21 mouse cellular contexts compared by ENCODE assay signal in genomic region chr5:53543399-53543798, GRCm38 (mm10).
DNase-seq lines count a peak whose midpoint lies in the region; ATAC-seq lines count a peak whose summit lies in the region.
"Had no signal": no experiment of that assay in that cellular context is flagged by ENCODE, and none has a peak within 500 bp of the region (broad histone marks: within the 10 kb centered on the region; RNA-seq: fewer than 3 reads in every experiment).

No protein-coding gene starts in this region.

- no peaks in the 10 kb centered on the region for H3K9me3 ChIP-seq in intestine, embryonic 15.5 days
- H3K9me3 ChIP-seq: embryonic facial prominence, embryonic 15.5 days; forebrain, embryonic 12.5 days had no signal

- DNase-seq in heart, adult 11 months, result peak; percentile 89
- no peak for DNase-seq in heart, postnatal 4 days
- DNase-seq in 416B (ENCODE audit: low read depth), result peak; percentile 64
- DNase-seq in Muller cell, postnatal 12 days (ENCODE audit: inconsistent ontology term), result peak; percentile 82
- DNase-seq in fibroblast of lung, adult 2 months (ENCODE audit: low read depth), result peak; percentile 29
- no peak for DNase-seq in thymus, postnatal 25 days
- no peak for DNase-seq in yolk sac, embryonic 10.5 days (ENCODE audit: low spot score)
- DNase-seq: adrenal gland, postnatal 25 days; B cell, adult 2 months; cerebellum, adult 9-10 months; embryo, embryonic 11 days; kidney, adult 8-10 months; kidney, postnatal 36 days; lung, embryonic 14.5 days; midbrain, embryonic 14.5 days; retina, postnatal 1 day; thymus, adult 18-20 months had no signal

- WGBS in intestine, embryonic 15.5 days, result 78% methylated on average over 4 of the region's 4 CpGs

- H3K4me2 ChIP-seq in intestine, embryonic 15.5 days (replicated peaks), result no peak overlapping the region
- H3K4me2 ChIP-seq: embryonic facial prominence, embryonic 15.5 days; forebrain, embryonic 12.5 days; lung, embryonic 14.5 days had no signal

- no peaks in the 10 kb centered on the region for H3K4me1 ChIP-seq in intestine, embryonic 15.5 days (replicated peaks)
- H3K4me1 ChIP-seq: embryonic facial prominence, embryonic 15.5 days; forebrain, embryonic 12.5 days had no signal

- no peak overlapping the region for H3K9ac ChIP-seq in intestine, embryonic 15.5 days
- H3K9ac ChIP-seq: embryonic facial prominence, embryonic 15.5 days; forebrain, embryonic 12.5 days; lung, embryonic 14.5 days had no signal

- no peak for ATAC-seq in intestine, embryonic 15.5 days
- ATAC-seq: hindbrain, embryonic 16.5 days had no signal

- no peak overlapping the region for H3K27ac ChIP-seq in intestine, embryonic 15.5 days
- H3K27ac ChIP-seq: embryonic facial prominence, embryonic 15.5 days; forebrain, embryonic 12.5 days had no signal

- no peak overlapping the region for H3K4me3 ChIP-seq in intestine, embryonic 15.5 days (replicated peaks)
- H3K4me3 ChIP-seq: embryonic facial prominence, embryonic 15.5 days; forebrain, embryonic 12.5 days had no signal

- H3K27me3 ChIP-seq in intestine, embryonic 15.5 days (replicated peaks), result no peaks in the 10 kb centered on the region
- H3K27me3 ChIP-seq: embryonic facial prominence, embryonic 15.5 days; forebrain, embryonic 12.5 days had no signal

- no peaks in the 10 kb centered on the region for H3K36me3 ChIP-seq in intestine, embryonic 15.5 days
- H3K36me3 ChIP-seq: embryonic facial prominence, embryonic 15.5 days; forebrain, embryonic 12.5 days had no signal

Comparison
In these comparisons a context has a peak if more than half of its experiments do, and no peak if none do; other contexts are left out.
1. DNase-seq: peak in heart, adult 11 months (single experiment), 416B (single experiment), Muller cell, postnatal 12 days (single experiment) and fibroblast of lung, adult 2 months (single experiment); none in heart, postnatal 4 days (single experiment), thymus, postnatal 25 days (single experiment) and yolk sac, embryonic 10.5 days (single experiment).